In the genomic region with DNA sequence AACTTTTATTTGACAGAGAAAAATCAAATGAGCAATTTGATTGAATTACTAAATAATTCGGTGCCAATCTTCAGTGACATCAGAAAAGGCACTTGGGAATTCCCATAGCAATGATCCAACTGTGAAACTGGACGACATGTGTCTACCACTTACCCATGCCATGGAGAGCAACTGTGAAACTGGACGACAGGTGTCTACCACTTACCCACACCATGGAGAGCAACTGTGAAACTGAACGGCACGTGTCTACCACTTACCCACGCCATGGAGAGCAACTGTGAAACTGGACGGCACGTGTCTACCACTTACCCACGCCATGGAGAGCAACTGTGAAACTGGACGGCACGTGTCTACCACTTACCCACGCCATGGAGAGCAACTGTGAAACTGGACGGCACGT, we compare ENCODE assay signal across 2 mouse cellular contexts. TPM values are rescaled to one million over a fixed set of nuclear protein-coding genes. Genes with fewer than 3 reads are reported as not detected.
DNase-seq lines count a peak whose midpoint lies in the region; TF ChIP-seq lines count a peak whose summit lies in the region.
"Not testable (repeated sequence)": the region's sequence is repeated elsewhere in the genome, so short reads cannot be mapped to it uniquely, and the experiment has no call there.

No protein-coding gene starts in this region.

- H3K36me3 ChIP-seq in myocyte (ENCODE audit: control insufficient read depth, insufficient read depth): not testable (repeated sequence)

- not testable (repeated sequence) for H3K4me3 ChIP-seq in myocyte

- H3K79me2 ChIP-seq in myocyte (ENCODE audit: control insufficient read depth, insufficient read depth): not testable (repeated sequence)

- H3ac ChIP-seq in myocyte (ENCODE audit: control insufficient read depth, insufficient read length): not testable (repeated sequence)

- not testable (repeated sequence) for H3K4me2 ChIP-seq in myocyte (ENCODE audit: low read depth)

- TF ChIP-seq POLR2A in myocyte (IDR thresholded peaks at IDR 0.05; ENCODE audit: insufficient read length, low read depth): not testable (repeated sequence)

- DNase-seq in heart, adult 11 months: peak; percentile 35

- not testable (repeated sequence) for H3K27me3 ChIP-seq in myocyte (ENCODE audit: control insufficient read depth, insufficient read depth, insufficient read length)

TF ChIP-seq in myocyte, 11 proteins besides CTCF, POLR2A, EP300 and RAD21:
- TF ChIP-seq MYOG (IDR thresholded peaks at IDR 0.05; ENCODE audit: control insufficient read depth in 1 of 3, insufficient read depth in 1 of 3, insufficient read length in 2 of 3, low read depth in 2 of 3) (peak in 2 of 3 experiments; percentile 51 to 64), TCF12 (IDR thresholded peaks at IDR 0.05; ENCODE audit: insufficient read depth, poor library complexity, severe bottlenecking) (peak; percentile 15), MYOD1 (IDR thresholded peaks at IDR 0.05; ENCODE audit: control insufficient read depth in 1 of 3, insufficient read length in 2 of 3, low read depth in 2 of 3) (peak in 2 of 3 experiments; percentile 69 to 80), TCF3 (IDR thresholded peaks at IDR 0.05; ENCODE audit: insufficient read length, low read depth) (peak; percentile 10)

RNA-seq across cellular contexts. Expression of a gene that starts 30.8 kb away (rescaled TPM):
- polyA plus RNA-seq in myocyte (2012; fragmentation: generic; extraction: Trizol): 4.6 TPM
